Mouse (Mus musculus) bone marrow, adult 2 months (tissue): Measurements from ENCODE around the gene Sdc4.

Source experiments
- CTCF ChIP-seq: fragments of 200-500 bp; IDR thresholded peaks from 2 replicates; pipeline ENCODE4 v1.5.1; 2011; ENCODE audit warnings: low read length, control low read depth; ENCODE audit not compliant: control insufficient read depth, insufficient read depth
- POLR2A ChIP-seq: fragments of 200-500 bp; IDR thresholded peaks from 2 replicates; pipeline ENCODE4 v1.6.1; 2011; ENCODE audit warnings: low read depth, mild to moderate bottlenecking, control low read depth, low read length, borderline replicate concordance; ENCODE audit not compliant: control insufficient read depth

DNA sequence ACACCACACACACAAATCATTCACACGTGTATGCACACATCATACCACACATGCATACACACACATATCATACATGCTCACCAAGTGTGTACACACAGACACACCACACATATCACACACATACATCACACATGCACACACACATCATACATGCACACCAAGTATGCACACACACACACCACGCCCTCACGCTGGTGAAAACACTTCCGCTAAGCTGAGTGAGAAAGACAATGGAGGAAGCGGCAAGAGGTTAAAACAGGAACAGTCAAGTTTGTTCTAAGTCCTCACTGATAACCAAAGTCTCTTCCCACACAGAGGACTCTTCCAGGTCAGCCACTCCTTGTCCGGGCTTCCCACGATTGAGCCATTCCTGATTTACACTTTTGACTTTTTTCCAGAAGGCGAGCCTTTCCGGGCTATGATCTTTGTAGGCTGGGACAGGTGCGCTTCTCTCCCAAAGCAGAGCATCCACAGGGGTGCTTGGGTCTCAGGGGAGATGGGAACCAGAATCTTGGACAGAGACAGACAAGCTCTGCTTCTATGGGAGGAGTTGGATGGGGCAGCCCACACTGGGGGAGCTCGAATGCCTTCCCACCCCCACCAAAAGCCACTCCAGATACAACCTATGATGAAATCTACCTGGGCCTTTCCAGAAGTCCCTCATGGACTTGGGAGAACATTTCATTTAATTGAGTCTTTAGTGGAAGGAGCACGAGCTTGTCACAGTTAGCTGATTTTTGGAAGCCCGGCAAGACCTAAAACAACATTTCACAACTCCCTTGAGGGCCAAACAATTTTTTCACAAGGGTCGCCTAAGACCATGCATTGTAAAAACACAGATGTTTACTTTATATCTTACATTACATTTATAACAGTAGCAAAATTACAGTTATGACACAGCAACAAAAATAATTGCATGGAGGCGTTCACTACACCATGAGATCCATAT, 65.9 kb downstream of the Sdc4 start:
- TF ChIP-seq CTCF = no peak
- no peak for TF ChIP-seq POLR2A
